Mouse (Mus musculus) G1E-ER4 (cell line): ENCODE data around the gene Cse1l. TPM values are rescaled to one million over a fixed set of nuclear protein-coding genes. Genes with fewer than 3 reads are reported as not detected.

Source experiments
- GATA1 ChIP-seq: IDR thresholded peaks from one replicate; pipeline ENCODE4 v1.8.0; 2012; ENCODE audit warnings: low read length, inconsistent platforms
- polyA plus RNA-seq: library from polyadenylated mRNA; stranded (reverse); fragments of >175 nt; gene quantifications from 2 replicates; pipeline ENCODE4 v1.2.3, GENCODE M21; 2012

Cse1l gene
- polyA plus RNA-seq, 1 experiment, result 8.5 TPM

- no peak for TF ChIP-seq GATA1
Measured at GRCm38 (mm10) chr2:166948246-166948645, 42.4 kb downstream of the Cse1l start.

GRCm38 (mm10) chr2:166948936-166949335, 43.1 kb downstream of the Cse1l start:
- TF ChIP-seq GATA1, result no peak

GRCm38 (mm10) chr2:166950853-166951648, 45.2 kb downstream of the Cse1l start:
- TF ChIP-seq GATA1, result no peak

- TF ChIP-seq GATA1, result no peak
Measured at GRCm38 (mm10) chr2:166952151-166952550, 46.3 kb downstream of the Cse1l start.

- TF ChIP-seq GATA1, result no peak
Measured at GRCm38 (mm10) chr2:166956805-166957204, 51.0 kb downstream of the Cse1l start.

GRCm38 (mm10) chr2:166960648-166961330, 54.9 kb downstream of the Cse1l start:
- no peak for TF ChIP-seq GATA1

- no peak for TF ChIP-seq GATA1
Measured at GRCm38 (mm10) chr2:166963257-166963656, 57.4 kb downstream of the Cse1l start.

GRCm38 (mm10) chr2:166964773-166965172, 58.9 kb downstream of the Cse1l start:
- TF ChIP-seq GATA1, result no peak

GRCm38 (mm10) chr2:166973153-166973552, 67.3 kb downstream of the Cse1l start:
- no peak for TF ChIP-seq GATA1

GRCm38 (mm10) chr2:166974177-166974872, 68.5 kb downstream of the Cse1l start:
- TF ChIP-seq GATA1, result no peak

- TF ChIP-seq GATA1, result no peak
Measured at GRCm38 (mm10) chr2:166976356-166976755, 70.5 kb downstream of the Cse1l start.

GRCm38 (mm10) chr2:166977490-166977889, 71.7 kb downstream of the Cse1l start:
- no peak for TF ChIP-seq GATA1

- TF ChIP-seq GATA1, result no peak
Measured at GRCm38 (mm10) chr2:166980161-166980560, 74.3 kb downstream of the Cse1l start.

GRCm38 (mm10) chr2:166983351-166983894, 77.6 kb downstream of the Cse1l start:
- TF ChIP-seq GATA1, result no peak

- no peak for TF ChIP-seq GATA1
Measured at GRCm38 (mm10) chr2:166990861-166991260, 85.0 kb downstream of the Cse1l start.

GRCm38 (mm10) chr2:166991945-166992344, 86.1 kb downstream of the Cse1l start:
- TF ChIP-seq GATA1, result no peak
